Mouse (Mus musculus) mesoderm, embryonic 11.5 days (tissue): ENCODE data around the gene 1700125H20Rik.

Experiments used
- DNase-seq: peaks from one replicate; pipeline ENCODE4 v3.0.0-alpha.2; 2012; ENCODE audit warnings: low read depth, low spot score

1700125H20Rik gene

GRCm38 (mm10) chr11:85184082-85184481 is 13.9 kb downstream of the 1700125H20Rik start:
- peak; percentile 58 for DNase-seq

- DNase-seq: no peak
These were observed 14.6 kb downstream of the 1700125H20Rik start for GRCm38 (mm10) chr11:85184839-85185238.

DNA sequence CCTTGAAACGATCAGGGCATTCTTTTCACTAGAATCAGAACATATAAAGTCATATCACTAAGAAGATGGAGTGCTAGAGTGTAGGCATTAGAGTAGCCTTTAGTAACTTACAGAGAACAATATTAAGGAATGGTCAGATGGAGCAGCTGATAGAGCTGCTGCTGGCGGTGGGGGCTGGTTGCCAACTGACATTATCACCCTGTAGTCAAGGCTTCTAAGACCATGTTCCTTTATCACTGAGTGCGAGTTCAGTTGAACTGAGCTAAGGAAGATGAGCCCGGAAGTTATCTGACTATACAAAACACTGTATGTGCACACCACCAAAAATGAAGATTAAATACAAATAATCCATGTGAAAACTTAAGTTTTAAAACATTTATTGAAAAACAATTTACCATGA is 18.9 kb downstream of the 1700125H20Rik start:
- DNase-seq: no peak

DNA sequence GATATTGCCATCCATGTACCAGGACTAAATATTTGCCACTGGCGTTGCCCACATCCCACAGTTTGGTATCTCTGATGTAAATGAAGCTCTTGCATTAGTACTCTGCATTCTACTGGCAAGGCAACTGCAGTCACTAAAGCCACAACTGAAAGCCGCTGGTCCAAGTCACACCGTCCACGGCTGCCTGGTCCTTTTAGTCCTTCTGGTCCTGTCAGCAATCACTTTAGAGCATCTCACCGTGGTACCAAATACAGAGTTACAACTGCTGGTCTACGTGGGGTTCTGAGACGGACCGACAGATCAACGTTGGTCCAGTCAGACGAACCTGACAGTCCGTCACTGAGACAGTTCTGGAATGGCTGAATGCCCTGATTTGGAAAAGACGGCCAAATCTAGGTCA is 20.5 kb downstream of the 1700125H20Rik start:
- DNase-seq: no peak

DNA sequence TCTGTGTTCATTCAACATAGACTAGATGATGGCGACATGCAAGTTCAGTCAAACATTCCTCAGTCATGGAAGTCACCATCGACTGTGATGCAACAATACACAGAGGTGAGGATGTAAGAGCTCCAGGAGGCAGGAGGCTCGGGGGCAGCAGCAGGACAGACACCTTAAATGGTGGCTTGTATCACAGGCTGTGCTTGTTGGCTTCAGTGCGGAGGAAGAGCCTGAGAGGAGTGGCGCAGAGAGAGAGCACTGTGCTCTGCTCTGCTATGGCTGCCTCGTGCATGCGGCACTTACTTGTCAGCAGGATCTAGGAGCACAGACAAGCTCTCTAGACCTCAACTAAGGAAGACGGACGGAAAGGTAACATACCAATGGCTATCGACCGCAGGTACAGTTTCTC is 24.0 kb downstream of the 1700125H20Rik start:
- no peak for DNase-seq

GRCm38 (mm10) chr11:85196046-85196445 is 25.8 kb downstream of the 1700125H20Rik start:
- DNase-seq: no peak

- no peak for DNase-seq
These were observed 28.7 kb downstream of the 1700125H20Rik start for GRCm38 (mm10) chr11:85198906-85199305.

- no peak for DNase-seq
These were observed 36.0 kb downstream of the 1700125H20Rik start for GRCm38 (mm10) chr11:85206231-85206630.

GRCm38 (mm10) chr11:85211151-85211550 is 40.9 kb downstream of the 1700125H20Rik start:
- DNase-seq: no peak

- DNase-seq: no peak
These were observed 43.0 kb downstream of the 1700125H20Rik start for GRCm38 (mm10) chr11:85213215-85213614.

- no peak for DNase-seq
These were observed 44.5 kb downstream of the 1700125H20Rik start for GRCm38 (mm10) chr11:85214679-85215078.

- DNase-seq: no peak
These were observed 48.8 kb downstream of the 1700125H20Rik start for GRCm38 (mm10) chr11:85219014-85219413.

DNA sequence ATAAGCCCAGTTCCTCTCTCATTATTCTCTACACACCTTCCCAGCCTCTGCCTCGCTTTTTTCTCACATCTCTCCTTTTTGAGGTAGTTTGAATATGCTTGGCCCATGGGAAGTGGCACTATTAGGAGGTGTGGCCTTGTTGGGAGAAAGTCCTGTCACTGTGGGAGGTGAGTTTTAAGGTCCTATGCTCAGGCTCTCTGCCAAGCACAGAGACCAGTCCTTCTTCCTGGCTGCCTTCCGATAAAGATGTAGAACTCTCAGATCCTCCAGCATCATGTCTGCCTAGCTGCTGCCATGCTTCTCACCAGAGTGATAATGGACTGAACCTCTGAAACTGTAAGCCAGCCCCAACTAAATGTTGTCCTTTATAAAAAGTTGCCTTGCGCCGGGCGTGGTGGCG is 52.4 kb downstream of the 1700125H20Rik start:
- DNase-seq: no peak

GRCm38 (mm10) chr11:85223248-85223647 is 53.0 kb downstream of the 1700125H20Rik start:
- no peak for DNase-seq
